Mouse (Mus musculus) heart, postnatal 14 days (tissue): ENCODE measurements around the gene Mmp9. TPM values are rescaled to one million over a fixed set of nuclear protein-coding genes. Genes with fewer than 3 reads are reported as not detected.

Experiments
- DNase-seq, 2 experiments: peaks; one replicate each; pipeline ENCODE4 v3.0.0; 2021 to 2022
- intact Hi-C: fragments of 180-260 bp; cut with DNase I; formaldehyde crosslinking; loops from one replicate; pipeline ENCODE4 v1.15.1; 2025
- long read RNA-seq, 2 experiments: library from polyadenylated mRNA; stranded (forward); transcript quantifications; one replicate each; pipeline ENCODE4 v2.0.0; 2021
- total RNA-seq, 2 experiments: library from RNA; stranded (reverse); gene quantifications; 2 replicates each; pipeline ENCODE4 v1.2.3; 2021

Mmp9 gene
- under 1 TPM; 0.43 to 0.63 TPM for total RNA-seq
- long read RNA-seq, experiment 1, partial matches to known transcripts: 1 of 1 reads
- long read RNA-seq, experiment 1, other reads (novel, unspliced or antisense): 0 of 1 reads
- long read RNA-seq, experiment 2: 0 reads

GRCm38 (mm10) chr2:164940140-164940830 lies at the start of gene Mmp9:
TSS of gene Mmp9 (plus strand) at chr2:164940780.
- intact Hi-C loops: no loop called here
- DNase-seq: no peak

GRCm38 (mm10) chr2:164891056-164891834 lies 49.3 kb upstream of the Mmp9 start:
- intact Hi-C loops: no loop called here

GRCm38 (mm10) chr2:164891908-164892695 lies 48.5 kb upstream of the Mmp9 start:
- intact Hi-C loops: no loop called here
- peak; percentile 42 to 51 for DNase-seq

More at GRCm38 (mm10) chr2:164891056-164891834, 49.3 kb upstream of the Mmp9 start:
- DNase-seq: no peak

- intact Hi-C loops: no loop called here
- DNase-seq: no peak
Measured at GRCm38 (mm10) chr2:164892696-164893216, 47.8 kb upstream of the Mmp9 start.

GRCm38 (mm10) chr2:164894048-164894447 lies 46.5 kb upstream of the Mmp9 start:
- intact Hi-C loops: no loop called here
- no peak for DNase-seq

- DNase-seq: no peak
- intact Hi-C loops: no loop called here
Measured at GRCm38 (mm10) chr2:164894644-164895043, 45.9 kb upstream of the Mmp9 start.

GRCm38 (mm10) chr2:164895885-164896284 lies 44.7 kb upstream of the Mmp9 start:
- DNase-seq: no peak
- intact Hi-C loops: no loop called here

GRCm38 (mm10) chr2:164898008-164898407 lies 42.6 kb upstream of the Mmp9 start:
- DNase-seq: no peak
- intact Hi-C loops: no loop called here

- intact Hi-C loops: no loop called here
- DNase-seq: no peak
Measured at GRCm38 (mm10) chr2:164899034-164899433, 41.5 kb upstream of the Mmp9 start.

GRCm38 (mm10) chr2:164899723-164900459 lies 40.7 kb upstream of the Mmp9 start:
- intact Hi-C loops: no loop called here
- no peak for DNase-seq

GRCm38 (mm10) chr2:164901380-164901779 lies 39.2 kb upstream of the Mmp9 start:
- DNase-seq: no peak
- intact Hi-C loops: no loop called here

- intact Hi-C loops: no loop called here
- DNase-seq: no peak
Measured at GRCm38 (mm10) chr2:164903496-164903895, 37.1 kb upstream of the Mmp9 start.

GRCm38 (mm10) chr2:164906071-164906470 lies 34.5 kb upstream of the Mmp9 start:
- intact Hi-C loops: no loop called here
- no peak for DNase-seq

GRCm38 (mm10) chr2:164907511-164907910 lies 33.1 kb upstream of the Mmp9 start:
- DNase-seq: no peak
- intact Hi-C loops: no loop called here

GRCm38 (mm10) chr2:164908011-164908410 lies 32.6 kb upstream of the Mmp9 start:
- no peak for DNase-seq
- intact Hi-C loops: no loop called here

- intact Hi-C loops: no loop called here
- DNase-seq: no peak
Measured at GRCm38 (mm10) chr2:164909100-164909499, 31.5 kb upstream of the Mmp9 start.

- peak; percentile 28 to 50 for DNase-seq
- intact Hi-C loops: no loop called here
Measured at GRCm38 (mm10) chr2:164909542-164909941, 31.0 kb upstream of the Mmp9 start.

- intact Hi-C loops: loop anchor here (1.0 to 2.0 kb wide), 2 partner anchors 30 to 78 kb away; partner anchors contain the start of genes Ctsa and Neurl2
- DNase-seq: peak in 1 of 2 experiments; percentile 34
Measured at GRCm38 (mm10) chr2:164910360-164911061, 30.1 kb upstream of the Mmp9 start.
